Mouse (Mus musculus) lung, adult 2 months (tissue): ENCODE results near the gene Fry.

Source experiments
- CTCF ChIP-seq: fragments of 200-500 bp; IDR thresholded peaks from 2 replicates; pipeline ENCODE4 v1.5.1; 2011; ENCODE audit warnings: mild to moderate bottlenecking, low read length, control low read depth; ENCODE audit not compliant: insufficient read depth
- POLR2A ChIP-seq: fragments of 200-500 bp; IDR thresholded peaks from 2 replicates; pipeline ENCODE4 v1.6.1; 2011; ENCODE audit warnings: low read depth, mild to moderate bottlenecking, control low read depth, low read length, borderline replicate concordance; ENCODE audit errors: extremely low read depth

- TF ChIP-seq CTCF (no peak), POLR2A (no peak)
Measured at GRCm38 (mm10) chr5:150452671-150453070, 334.2 kb downstream of the Fry start.
